Mouse (Mus musculus) liver, embryonic 14.5 days (tissue): ENCODE results near the gene Cyp11a1.

ENCODE experiments used
- CTCF ChIP-seq: IDR thresholded peaks from 2 replicates; pipeline ENCODE4 v1.5.1; 2016; ENCODE audit warnings: antibody characterized with exemption, low read depth, control low read depth
- EP300 ChIP-seq: IDR thresholded peaks from 2 replicates; pipeline ENCODE4 v1.6.1; 2016; ENCODE audit warnings: antibody characterized with exemption, low read depth

GRCm38 (mm10) chr9:58053544-58053943 is 47.3 kb downstream of the Cyp11a1 start:
- TF ChIP-seq CTCF (no peak), EP300 (no peak)
